Mouse (Mus musculus): ENCODE measurements around the gene Ppat. TPM values are rescaled to one million over a fixed set of nuclear protein-coding genes. Genes with fewer than 3 reads are reported as not detected.

Ppat gene
- polyA plus RNA-seq (2011; ENCODE audit: insufficient read depth, insufficient read length, low replicate concordance, missing spikeins): 11.0 and 17.2 TPM in 2 replicates

DNA sequence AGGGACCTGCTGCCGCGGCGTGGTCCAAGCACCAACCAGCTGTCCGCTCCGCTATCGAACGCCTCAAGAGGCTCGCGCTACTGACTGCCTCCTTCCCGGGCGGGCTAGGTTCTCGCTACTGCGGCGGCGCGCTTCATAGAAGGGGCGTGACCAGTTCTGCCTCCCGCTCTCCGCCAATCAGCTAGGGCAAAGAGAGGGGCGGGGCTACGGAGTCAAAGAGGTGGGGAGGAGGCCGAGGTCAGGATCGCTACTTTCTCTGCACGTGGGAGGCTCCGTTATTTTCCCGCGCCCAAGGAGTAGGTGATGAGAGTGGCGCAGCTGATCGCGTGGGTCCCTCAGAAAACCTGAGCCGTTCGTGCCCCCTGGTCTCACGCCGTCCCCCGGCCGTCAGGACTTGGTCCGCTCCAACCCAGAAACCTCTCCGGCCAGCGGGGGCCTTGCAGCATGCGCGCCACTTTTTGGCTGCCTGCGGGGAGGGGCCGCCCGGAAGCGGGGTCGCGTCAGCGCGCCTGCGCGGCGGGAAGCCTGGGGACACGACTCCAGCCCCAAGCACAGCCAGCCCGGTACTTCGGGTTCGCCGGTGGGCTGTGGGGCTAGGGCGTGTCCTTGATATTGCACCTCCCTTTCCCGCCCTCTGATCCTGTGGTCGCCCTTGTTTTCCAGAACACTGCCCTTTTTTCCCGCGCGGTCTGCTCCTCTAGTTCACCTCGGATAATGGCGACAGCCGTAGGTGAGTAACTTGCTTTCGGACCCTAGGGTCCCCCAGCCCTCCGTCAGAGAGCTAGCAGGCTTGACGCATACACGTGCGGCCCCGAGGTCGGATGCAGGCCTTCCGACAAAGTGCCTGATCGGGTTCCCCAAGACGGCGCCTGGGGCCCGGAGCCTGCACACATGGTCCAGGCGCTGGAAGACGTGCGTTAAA lies at the start of gene Ppat, which contains the start of gene Paics:
Ppat (minus strand) TSS at position 473 of the 922 bp plus-strand sequence.
Paics (plus strand) TSS at position 202 of the 922 bp plus-strand sequence.
- TF ChIP-seq POLR2A (IDR thresholded peaks at IDR 0.05; ENCODE audit: borderline replicate concordance, control insufficient read depth, low read depth, low read length): peak; percentile 82
- 0 out of 2 replicates have a peak, but pooled peaks have one; percentile 5 for TF ChIP-seq CTCF (IDR thresholded peaks at IDR 0.05; ENCODE audit: control insufficient read depth, insufficient read depth, low read length)
- Histone ChIP-seq H3K4me3 (replicated peaks; ENCODE audit: control insufficient read depth, low read depth, low read length) (peak within 1 kb of the TSS; percentile 81), H3K4me1 (ENCODE audit: control insufficient read depth, insufficient read depth, low read length) (no peaks in the 10 kb centered on the region; the same call in 1 of the 2 replicates), H3K27ac (ENCODE audit: control insufficient read depth, insufficient read depth, low read depth, low read length, poor library complexity) (peak within 1 kb of the TSS; percentile 76)
- WGBS: under 1% methylated on average over 81 of the region's 81 CpGs

DNA sequence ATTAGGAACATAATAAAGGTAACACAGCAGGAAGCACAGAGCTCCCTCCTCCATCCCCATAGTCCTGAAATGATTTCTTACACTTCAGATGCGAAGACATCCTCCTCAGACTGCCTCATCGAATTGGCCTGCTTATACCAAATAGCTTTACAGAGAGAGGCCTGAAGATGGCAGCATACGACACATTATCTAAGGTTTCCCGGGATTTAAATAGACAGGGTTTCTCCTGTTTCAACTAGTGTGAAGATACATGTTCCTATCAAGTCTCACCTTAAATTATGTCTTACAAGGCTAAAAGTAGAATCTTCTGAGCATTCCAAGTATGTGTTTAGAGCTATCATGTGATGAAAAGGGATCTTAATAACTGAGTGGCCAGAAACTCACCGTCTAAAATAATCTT lies 47.0 kb upstream of the Ppat start:
- H3K27ac ChIP-seq (ENCODE audit: control insufficient read depth, insufficient read depth, low read depth, low read length, poor library complexity): no peak overlapping the region
- TF ChIP-seq POLR2A (IDR thresholded peaks at IDR 0.05; ENCODE audit: borderline replicate concordance, control insufficient read depth, low read depth, low read length) (no peak), CTCF (IDR thresholded peaks at IDR 0.05; ENCODE audit: control insufficient read depth, insufficient read depth, low read length) (no peak)
- no peak overlapping the region for H3K4me3 ChIP-seq (replicated peaks; ENCODE audit: control insufficient read depth, low read depth, low read length)
- 68% methylated on average over 5 of the region's 5 CpGs for WGBS
- no peaks in the 10 kb centered on the region for H3K4me1 ChIP-seq (ENCODE audit: control insufficient read depth, insufficient read depth, low read length)

DNA sequence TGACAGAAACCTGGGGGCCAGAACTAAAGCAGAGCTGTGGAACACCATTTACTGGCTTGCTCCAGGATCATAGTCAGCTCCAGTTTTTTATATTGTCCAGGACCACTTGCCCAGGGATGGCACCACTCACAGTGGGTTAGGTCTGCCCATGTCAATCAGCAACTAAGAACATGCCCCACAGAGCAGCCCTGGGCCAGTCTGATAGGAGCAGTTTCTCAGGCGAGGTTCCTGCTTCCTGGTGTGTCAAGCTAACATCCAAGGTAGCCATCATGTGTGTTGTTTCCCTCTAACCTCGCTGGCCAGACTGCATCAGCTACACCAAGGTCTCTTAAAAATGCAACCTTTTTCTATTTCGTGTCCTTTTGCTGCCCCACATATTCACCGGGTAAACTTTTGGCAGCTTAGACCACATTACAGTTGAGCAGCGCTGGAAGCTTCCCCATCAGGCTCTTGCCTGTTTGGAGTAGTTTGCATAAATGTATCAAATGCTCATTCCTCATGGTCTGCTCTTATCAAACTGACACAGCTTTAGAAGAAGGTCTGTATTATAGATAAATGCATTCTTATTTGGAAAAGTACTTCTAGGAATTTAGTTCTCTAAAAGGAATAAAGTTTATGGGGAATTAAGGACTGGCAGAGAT lies 41.9 kb upstream of the Ppat start:
- Histone ChIP-seq H3K4me3 (replicated peaks; ENCODE audit: control insufficient read depth, low read depth, low read length) (no peak overlapping the region), H3K27ac (ENCODE audit: control insufficient read depth, insufficient read depth, low read depth, low read length, poor library complexity) (no peak overlapping the region), H3K4me1 (ENCODE audit: control insufficient read depth, insufficient read depth, low read length) (no peaks in the 10 kb centered on the region)
- WGBS: 68% methylated on average over 5 of the region's 5 CpGs
- TF ChIP-seq CTCF (IDR thresholded peaks at IDR 0.05; ENCODE audit: control insufficient read depth, insufficient read depth, low read length) (no peak), POLR2A (IDR thresholded peaks at IDR 0.05; ENCODE audit: borderline replicate concordance, control insufficient read depth, low read depth, low read length) (no peak)

DNA sequence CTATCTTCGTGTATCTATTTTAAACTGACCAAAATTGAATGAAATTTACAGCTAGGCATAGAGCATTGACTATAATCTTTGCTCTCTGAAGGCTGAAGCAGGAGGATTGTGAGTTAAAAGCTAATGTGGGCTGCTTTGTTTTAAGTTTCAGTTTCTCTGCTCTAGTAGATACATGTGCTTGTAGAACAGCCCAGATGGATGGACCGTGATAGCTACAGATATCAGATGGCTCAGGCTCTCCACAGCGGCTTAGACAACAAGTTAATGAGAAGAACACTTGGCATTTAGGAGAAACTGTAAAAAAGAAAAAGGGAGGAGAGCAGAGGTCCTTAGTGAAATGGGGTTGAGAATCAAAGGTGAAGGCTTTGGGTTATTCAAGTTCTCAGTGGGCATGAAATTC lies 39.4 kb upstream of the Ppat start:
- Histone ChIP-seq H3K27ac (ENCODE audit: control insufficient read depth, insufficient read depth, low read depth, low read length, poor library complexity) (no peak overlapping the region), H3K4me3 (replicated peaks; ENCODE audit: control insufficient read depth, low read depth, low read length) (no peak overlapping the region), H3K4me1 (ENCODE audit: control insufficient read depth, insufficient read depth, low read length) (no peaks in the 10 kb centered on the region)
- WGBS: 69% methylated on average over 3 of the region's 3 CpGs
- TF ChIP-seq CTCF (IDR thresholded peaks at IDR 0.05; ENCODE audit: control insufficient read depth, insufficient read depth, low read length) (no peak), POLR2A (IDR thresholded peaks at IDR 0.05; ENCODE audit: borderline replicate concordance, control insufficient read depth, low read depth, low read length) (no peak)

DNA sequence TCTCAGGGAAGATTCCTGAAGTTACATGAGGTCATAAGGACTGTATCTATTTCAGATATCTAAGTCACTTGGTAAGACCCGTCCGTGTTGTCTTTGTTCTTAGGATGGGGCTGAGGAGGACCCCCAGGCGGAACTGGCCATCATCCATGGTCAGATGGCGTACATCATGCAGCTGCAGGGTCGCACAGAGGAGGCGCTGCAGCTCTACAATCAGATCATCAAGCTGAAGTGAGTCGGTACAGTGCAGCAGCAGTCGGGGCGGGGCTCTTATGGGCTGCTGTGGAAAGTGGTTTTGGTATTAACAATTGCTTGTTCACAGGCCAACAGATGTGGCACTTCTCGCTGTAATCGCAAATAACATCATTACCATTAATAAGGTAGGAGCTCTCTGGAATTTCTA lies 32.6 kb upstream of the Ppat start:
- H3K4me1 ChIP-seq (ENCODE audit: control insufficient read depth, insufficient read depth, low read length): no peaks in the 10 kb centered on the region
- no peak overlapping the region for H3K4me3 ChIP-seq (replicated peaks; ENCODE audit: control insufficient read depth, low read depth, low read length)
- no peak for TF ChIP-seq CTCF (IDR thresholded peaks at IDR 0.05; ENCODE audit: control insufficient read depth, insufficient read depth, low read length)
- TF ChIP-seq POLR2A (IDR thresholded peaks at IDR 0.05; ENCODE audit: borderline replicate concordance, control insufficient read depth, low read depth, low read length): no peak
- WGBS: 86% methylated on average over 11 of the region's 11 CpGs
- H3K27ac ChIP-seq (ENCODE audit: control insufficient read depth, insufficient read depth, low read depth, low read length, poor library complexity): no peak overlapping the region

DNA sequence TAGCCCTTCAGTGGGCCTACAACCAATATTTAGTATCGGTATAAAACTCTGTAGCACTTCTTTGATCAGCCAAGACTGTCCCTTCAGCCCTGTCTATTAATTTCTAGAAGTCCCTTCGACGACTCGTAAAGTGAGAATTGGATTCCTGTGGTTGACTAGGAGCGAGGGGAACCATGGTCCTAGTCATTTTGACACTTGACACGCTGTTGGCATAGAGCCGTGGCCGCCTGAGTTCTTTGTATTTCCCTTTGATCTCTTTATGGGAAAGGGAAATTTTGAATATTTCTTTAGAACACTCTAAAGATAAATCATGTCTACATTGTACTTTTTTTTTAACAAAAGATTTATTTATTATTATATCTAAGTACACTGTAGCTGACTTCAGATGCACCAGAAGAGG lies 24.4 kb upstream of the Ppat start:
- TF ChIP-seq CTCF (IDR thresholded peaks at IDR 0.05; ENCODE audit: control insufficient read depth, insufficient read depth, low read length): no peak
- H3K4me3 ChIP-seq (replicated peaks; ENCODE audit: control insufficient read depth, low read depth, low read length): no peak overlapping the region
- H3K27ac ChIP-seq (ENCODE audit: control insufficient read depth, insufficient read depth, low read depth, low read length, poor library complexity): no peak overlapping the region
- 76% methylated on average over 8 of the region's 8 CpGs for WGBS
- H3K4me1 ChIP-seq (ENCODE audit: control insufficient read depth, insufficient read depth, low read length): no peaks in the 10 kb centered on the region; the same call in 1 of the 2 replicates

DNA sequence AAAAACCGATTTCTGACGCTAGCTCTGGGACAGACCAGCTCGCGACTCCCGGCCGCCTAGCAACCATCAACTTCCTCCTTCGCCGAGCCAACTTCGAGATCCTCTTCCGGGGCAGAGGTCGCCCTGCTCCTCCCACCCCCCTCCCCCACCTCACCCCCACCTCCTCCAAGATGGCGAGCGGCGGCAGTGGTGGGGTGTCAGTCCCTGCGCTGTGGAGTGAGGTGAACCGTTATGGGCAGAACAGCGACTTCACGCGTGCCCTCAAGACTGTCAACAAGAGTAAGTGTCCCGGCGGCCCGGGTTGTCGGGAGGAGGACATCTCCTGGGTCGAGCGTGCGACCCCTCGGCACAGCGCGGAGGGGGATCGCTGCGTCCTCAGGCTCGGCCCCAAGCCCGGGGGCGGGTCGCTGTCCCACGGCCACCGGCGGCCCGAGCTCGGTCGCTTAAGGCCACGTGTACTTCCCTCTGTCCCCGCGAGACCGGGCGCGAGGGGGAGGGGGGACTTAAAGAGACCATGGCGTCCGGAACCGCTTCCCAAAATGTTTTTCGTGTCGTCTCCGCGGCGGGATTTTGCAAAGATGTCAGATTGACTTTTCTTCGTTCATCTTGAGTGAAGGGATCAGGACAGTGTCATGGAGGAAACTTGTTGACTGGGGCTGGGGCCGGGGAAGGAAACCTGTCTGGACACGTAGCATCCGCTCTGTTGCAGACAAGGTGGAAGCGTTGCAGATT lies 23.3 kb upstream of the Ppat start, which contains the start of gene Srp72:
Srp72 (plus strand) TSS at position 130 of the 732 bp plus-strand sequence.
- Histone ChIP-seq H3K4me3 (replicated peaks; ENCODE audit: control insufficient read depth, low read depth, low read length) (peak within 1 kb of the TSS; percentile 96), H3K4me1 (ENCODE audit: control insufficient read depth, insufficient read depth, low read length) (no peaks in the 10 kb centered on the region; the same call in 1 of the 2 replicates), H3K27ac (ENCODE audit: control insufficient read depth, insufficient read depth, low read depth, low read length, poor library complexity) (peak within 1 kb of the TSS; percentile 87)
- TF ChIP-seq POLR2A (IDR thresholded peaks at IDR 0.05; ENCODE audit: borderline replicate concordance, control insufficient read depth, low read depth, low read length) (peak; percentile 54; the same call in 1 of the 2 replicates), CTCF (IDR thresholded peaks at IDR 0.05; ENCODE audit: control insufficient read depth, insufficient read depth, low read length) (no peak)
- WGBS: under 1% methylated on average over 60 of the region's 60 CpGs

Measured in bone marrow, adult 2 months (tissue).